Comparison of ENCODE assay signal across 8 mouse cellular contexts in the genomic region with DNA sequence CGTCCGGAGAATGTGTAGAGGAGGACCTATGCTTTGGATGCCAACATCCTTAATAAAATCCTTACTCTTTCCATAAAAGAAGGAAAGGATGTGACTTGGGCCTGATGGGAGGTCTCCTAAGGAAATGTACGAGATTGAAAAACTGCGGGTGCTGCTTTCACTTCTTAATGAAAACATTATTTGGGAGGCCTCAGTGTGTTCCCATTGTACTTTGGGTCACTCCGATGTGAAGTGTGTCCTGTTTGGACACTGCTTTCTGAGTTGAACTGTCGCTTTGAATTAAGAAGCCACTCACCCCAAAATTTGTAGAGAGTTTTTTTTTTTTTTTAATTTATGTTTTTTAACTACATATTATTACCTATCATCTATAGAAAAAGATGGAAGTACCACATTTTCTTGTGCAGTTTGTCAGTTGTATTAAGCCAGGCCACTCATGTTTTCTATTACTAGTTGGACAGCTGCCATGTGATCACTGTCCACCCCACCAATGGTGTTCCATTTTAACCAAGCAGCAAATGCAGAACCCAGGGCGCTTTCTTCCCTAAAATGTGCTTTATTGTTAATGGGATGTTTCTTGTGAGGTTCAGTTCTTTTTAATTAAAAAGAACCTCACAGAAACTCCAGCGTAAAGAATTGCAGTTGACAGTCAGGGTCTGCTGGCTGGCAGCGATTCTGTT. TPM values are rescaled to one million over a fixed set of nuclear protein-coding genes. Genes with fewer than 3 reads are reported as not detected.
DNase-seq lines count a peak whose midpoint lies in the region; ATAC-seq and TF ChIP-seq lines count a peak whose summit lies in the region.

No protein-coding gene starts in this region.

- no peaks in the 10 kb centered on the region for H3K9me3 ChIP-seq in hindbrain, embryonic 15.5 days
- no peaks in the 10 kb centered on the region for H3K9me3 ChIP-seq in midbrain, embryonic 11.5 days (ENCODE audit: control insufficient read depth, low read length)

- H3K27me3 ChIP-seq in hindbrain, embryonic 15.5 days, result no peaks in the 10 kb centered on the region
- H3K27me3 ChIP-seq in midbrain, embryonic 11.5 days (ENCODE audit: control insufficient read depth, insufficient read depth, low read length), result no peaks in the 10 kb centered on the region

- DNase-seq in left cerebral cortex, adult 2 months (ENCODE audit: extremely low spot score in 1 of 2, low spot score in 2 of 2), result no peak
- no peak for DNase-seq in left cerebral cortex, adult 8-10 months (ENCODE audit: low spot score in 2 of 2)
- peak; percentile 2 for DNase-seq in embryo, embryonic 9.5 days (ENCODE audit: extremely low spot score)
- peak; percentile 90 for DNase-seq in midbrain, embryonic 11.5 days (ENCODE audit: low spot score, missing footprints)
- no peak for DNase-seq in right cerebral cortex, postnatal 14 days
- no peak for DNase-seq in left cerebral cortex, postnatal 36 days (ENCODE audit: low spot score in 2 of 2)
- DNase-seq in gastrocnemius, postnatal 25 days, result no peak

- no peaks in the 10 kb centered on the region for H3K36me3 ChIP-seq in hindbrain, embryonic 15.5 days
- no peaks in the 10 kb centered on the region for H3K36me3 ChIP-seq in midbrain, embryonic 11.5 days (ENCODE audit: control insufficient read depth, insufficient read depth, low read length)

- no peak; the same call in 1 of the 2 replicates for ATAC-seq in hindbrain, embryonic 15.5 days (ENCODE audit: low FRiP score, low read depth)
- ATAC-seq in midbrain, embryonic 11.5 days (ENCODE audit: low FRiP score), result no peak; the same call in 1 of the 2 replicates

- H3K4me3 ChIP-seq in left cerebral cortex, adult 2 months, result peak overlapping the region; percentile 71
- peak overlapping the region; percentile 60 for H3K4me3 ChIP-seq in hindbrain, embryonic 15.5 days
- peak overlapping the region; percentile 54 for H3K4me3 ChIP-seq in midbrain, embryonic 11.5 days (ENCODE audit: low read depth, low read length)

- peak overlapping the region; percentile 84 for H3K27ac ChIP-seq in left cerebral cortex, adult 2 months
- H3K27ac ChIP-seq in hindbrain, embryonic 15.5 days (replicated peaks), result peak overlapping the region; percentile 84
- no peak overlapping the region; the same call in 1 of the 2 replicates for H3K27ac ChIP-seq in midbrain, embryonic 11.5 days (ENCODE audit: low read depth, low read length)

- TF ChIP-seq CTCF in left cerebral cortex, adult 2 months (IDR thresholded peaks at IDR 0.05), result no peak

- H3K4me1 ChIP-seq in hindbrain, embryonic 15.5 days (replicated peaks), result peaks cover 3% of the 10 kb centered on the region; the same call in 1 of the 2 replicates
- peaks cover 2% of the 10 kb centered on the region; the same call in 1 of the 2 replicates for H3K4me1 ChIP-seq in midbrain, embryonic 11.5 days (ENCODE audit: control insufficient read depth, insufficient read depth, low read length)

- intact Hi-C loops in left cerebral cortex, adult 2 months (cut with DNase I), result no loop called here
- intact Hi-C loops in left cerebral cortex, postnatal 36 days (cut with DNase I), result no loop called here

- peak overlapping the region; percentile 43 for H3K9ac ChIP-seq in hindbrain, embryonic 15.5 days
- H3K9ac ChIP-seq in midbrain, embryonic 11.5 days (ENCODE audit: low read length), result peak overlapping the region; percentile 60

- 9% methylated on average over 9 of the region's 9 CpGs for WGBS in hindbrain, embryonic 15.5 days
- WGBS in midbrain, embryonic 11.5 days, result 20% methylated on average over 9 of the region's 9 CpGs

- H3K4me2 ChIP-seq in hindbrain, embryonic 15.5 days, result peak overlapping the region; percentile 63
- H3K4me2 ChIP-seq in midbrain, embryonic 11.5 days, result peak overlapping the region; percentile 58

RNA-seq across cellular contexts. Expression of a gene that starts 29.2 kb away (rescaled TPM):
- total RNA-seq in left cerebral cortex, adult 2 months (2021), result 10 to 100 TPM; 13.2 to 17.7 TPM
- 10 to 100 TPM; 11.3 to 13.8 (median 13.1) TPM for total RNA-seq in left cerebral cortex, adult 8-10 months (2022)
- polyA plus RNA-seq in hindbrain, embryonic 15.5 days (2015; fragmentation: Nextera tagmentation; extraction: Ambion mirVana), result 3.3 and 3.7 TPM in 2 replicates
- polyA plus RNA-seq in midbrain, embryonic 11.5 days (2014; fragmentation: Nextera tagmentation; extraction: Ambion mirVana), result 2.3 and 2.4 TPM in 2 replicates
- 10 to 100 TPM; 13.9 to 14.6 TPM for total RNA-seq in left cerebral cortex, postnatal 36 days (2021)
- 1 to 10 TPM; 2.3 to 2.4 TPM for total RNA-seq in gastrocnemius, postnatal 25 days (2021)

RNA-seq across cellular contexts. Expression of a gene that starts 42.3 kb away (rescaled TPM):
- 10 to 100 TPM; 81.8 to 92.1 TPM for total RNA-seq in left cerebral cortex, adult 2 months (2021)
- total RNA-seq in left cerebral cortex, adult 8-10 months (2022), result 10 to 100 TPM; 70.6 to 84.4 (median 78.8) TPM
- polyA plus RNA-seq in hindbrain, embryonic 15.5 days (2015; fragmentation: Nextera tagmentation; extraction: Ambion mirVana), result 2.7 and 3.3 TPM in 2 replicates
- polyA plus RNA-seq in midbrain, embryonic 11.5 days (2014; fragmentation: Nextera tagmentation; extraction: Ambion mirVana), result 0.72 and 0.75 TPM in 2 replicates
- total RNA-seq in left cerebral cortex, postnatal 36 days (2021), result 10 to 100 TPM; 73.7 to 91.4 TPM
- under 1 TPM; 0.64 to 0.75 TPM for total RNA-seq in gastrocnemius, postnatal 25 days (2021)

Comparison
In these comparisons a context has a peak if more than half of its experiments do, and no peak if none do; other contexts are left out.
1. DNase-seq: peak in embryo, embryonic 9.5 days (single experiment) and midbrain, embryonic 11.5 days (single experiment); none in left cerebral cortex, adult 2 months (0 of 2), left cerebral cortex, adult 8-10 months (0 of 2), right cerebral cortex, postnatal 14 days (single experiment), left cerebral cortex, postnatal 36 days (0 of 2) and gastrocnemius, postnatal 25 days (single experiment).
2. RNA of a gene that starts 42.3 kb away (total RNA-seq): 81.8 to 92.1 TPM in left cerebral cortex, adult 2 months, 73.7 to 91.4 TPM in left cerebral cortex, postnatal 36 days and 70.6 to 84.4 TPM in left cerebral cortex, adult 8-10 months; 0.64 to 0.75 TPM in gastrocnemius, postnatal 25 days; every median in the first group is over 10 times any median in the second.
3. Peak in every context shown above with its lines, with median percentiles within 50 percentile points of each other: H3K4me3 ChIP-seq.